Mouse (Mus musculus) left cerebral cortex, postnatal 25 days (tissue): Measurements from ENCODE around the gene Pbrm1. TPM values are rescaled to one million over a fixed set of nuclear protein-coding genes. Genes with fewer than 3 reads are reported as not detected.

Source experiments
- DNase-seq, 2 experiments: peaks; one replicate each; pipeline ENCODE4 v3.0.0; 2022; ENCODE audit warnings: low spot score in 2 of 2, mixed read lengths in 1 of 2
- intact Hi-C: fragments of 180-260 bp; cut with DNase I; formaldehyde crosslinking; loops from one replicate; pipeline ENCODE4 v1.15.1; 2025
- total RNA-seq, 2 experiments: library from RNA; stranded (reverse); gene quantifications; 2 replicates each; pipeline ENCODE4 v1.2.3; 2021

Gene Pbrm1
- total RNA-seq: 10 to 100 TPM; 56.2 to 58.1 TPM

GRCm38 (mm10) chr14:31018860-31019291, at the start of gene Pbrm1, which contains the start of gene Gnl3:
Gene Pbrm1 (plus strand): TSS chr14:31019138.
Gene Gnl3 (minus strand): TSS chr14:31019152.
- intact Hi-C loops: loop anchor here (2.0 kb wide), 1 partner anchor 18 kb away; the partner anchor contains the start of genes Glt8d1 and Spcs1

GRCm38 (mm10) chr14:30974204-30974603, 44.7 kb upstream of the Pbrm1 start:
- DNase-seq: peak; percentile 47 to 94
- intact Hi-C loops: loop anchor here (1.0 kb wide), 1 partner anchor 23 kb away; the partner anchor contains the start of gene Nek4

More at GRCm38 (mm10) chr14:31018860-31019291, at the start of gene Pbrm1, which contains the start of gene Gnl3:
- peak; percentile 98 to 99 for DNase-seq

- intact Hi-C loops: no loop called here
These were observed 42.7 kb upstream of the Pbrm1 start for GRCm38 (mm10) chr14:30976222-30976621.

GRCm38 (mm10) chr14:30996417-30996816, 22.5 kb upstream of the Pbrm1 start:
- intact Hi-C loops: no loop called here
- DNase-seq: no peak

More at GRCm38 (mm10) chr14:30976222-30976621, 42.7 kb upstream of the Pbrm1 start:
- DNase-seq: no peak

GRCm38 (mm10) chr14:31000356-31000755, 18.6 kb upstream of the Pbrm1 start:
- intact Hi-C loops: loop anchor here (2.0 kb wide), 2 partner anchors 18 to 50 kb away; partner anchors contain the start of genes Gnl3, Nek4 and Pbrm1
- no peak for DNase-seq

GRCm38 (mm10) chr14:31000816-31001306, 18.1 kb upstream of the Pbrm1 start:
- DNase-seq: no peak
- intact Hi-C loops: loop anchor here (2.0 kb wide), 2 partner anchors 18 to 50 kb away; partner anchors contain the start of genes Gnl3, Nek4 and Pbrm1

- intact Hi-C loops: loop anchor here (2.0 kb wide), 2 partner anchors 17 to 51 kb away; partner anchors contain the start of genes Gnl3, Nek4 and Pbrm1
- DNase-seq: peak; percentile 89 to 92
These were observed 17.4 kb upstream of the Pbrm1 start, which contains the start of the genes Glt8d1 and Spcs1 for GRCm38 (mm10) chr14:31001307-31002205. Gene Glt8d1 (plus strand): TSS chr14:31001400. Gene Spcs1 (minus strand): TSS chr14:31001672.

- DNase-seq: no peak
- intact Hi-C loops: no loop called here
These were observed 14.4 kb upstream of the Pbrm1 start for GRCm38 (mm10) chr14:31004527-31004926.

GRCm38 (mm10) chr14:31006779-31007178, 12.2 kb upstream of the Pbrm1 start:
- intact Hi-C loops: no loop called here

GRCm38 (mm10) chr14:31011588-31011987, 7.3 kb upstream of the Pbrm1 start:
- DNase-seq: peak in 1 of 2 experiments; percentile 21
- intact Hi-C loops: no loop called here

More at GRCm38 (mm10) chr14:31006779-31007178, 12.2 kb upstream of the Pbrm1 start:
- DNase-seq: no peak

- intact Hi-C loops: no loop called here
- DNase-seq: no peak
These were observed 5.0 kb upstream of the Pbrm1 start for GRCm38 (mm10) chr14:31013928-31014327.

GRCm38 (mm10) chr14:31016063-31016462, 2.9 kb upstream of the Pbrm1 start:
- DNase-seq: no peak
- intact Hi-C loops: no loop called here

- intact Hi-C loops: loop anchor here (2.0 kb wide), 1 partner anchor 17 kb away; the partner anchor contains the start of genes Glt8d1 and Spcs1
- DNase-seq: peak in 1 of 2 experiments; percentile 6
These were observed 1.1 kb upstream of the Pbrm1 start for GRCm38 (mm10) chr14:31017854-31018253.

- intact Hi-C loops: loop anchor here (2.0 kb wide), 1 partner anchor 19 kb away; the partner anchor contains the start of genes Glt8d1 and Spcs1
- DNase-seq: peak; percentile 54 to 72
These were observed 630 bp downstream of the Pbrm1 start for GRCm38 (mm10) chr14:31019331-31020205.

GRCm38 (mm10) chr14:31022579-31022978, 3.6 kb downstream of the Pbrm1 start:
- no peak for DNase-seq

GRCm38 (mm10) chr14:31025785-31026184, 6.8 kb downstream of the Pbrm1 start:
- intact Hi-C loops: no loop called here
- DNase-seq: no peak

More at GRCm38 (mm10) chr14:31022579-31022978, 3.6 kb downstream of the Pbrm1 start:
- intact Hi-C loops: no loop called here

- intact Hi-C loops: no loop called here
These were observed 26.4 kb downstream of the Pbrm1 start for GRCm38 (mm10) chr14:31045296-31045695.

GRCm38 (mm10) chr14:31045817-31046216, 26.9 kb downstream of the Pbrm1 start:
- intact Hi-C loops: no loop called here

More at GRCm38 (mm10) chr14:31045296-31045695, 26.4 kb downstream of the Pbrm1 start:
- no peak for DNase-seq

GRCm38 (mm10) chr14:31062277-31062676, 43.3 kb downstream of the Pbrm1 start:
- DNase-seq: no peak
- intact Hi-C loops: no loop called here

More at GRCm38 (mm10) chr14:31045817-31046216, 26.9 kb downstream of the Pbrm1 start:
- DNase-seq: no peak
